Mouse (Mus musculus): ENCODE measurements around the gene Pgm5. TPM values are rescaled to one million over a fixed set of nuclear protein-coding genes. Genes with fewer than 3 reads are reported as not detected.

The Pgm5 gene
- polyA plus RNA-seq, 2 experiments: 0.08 to 0.28 TPM

DNA sequence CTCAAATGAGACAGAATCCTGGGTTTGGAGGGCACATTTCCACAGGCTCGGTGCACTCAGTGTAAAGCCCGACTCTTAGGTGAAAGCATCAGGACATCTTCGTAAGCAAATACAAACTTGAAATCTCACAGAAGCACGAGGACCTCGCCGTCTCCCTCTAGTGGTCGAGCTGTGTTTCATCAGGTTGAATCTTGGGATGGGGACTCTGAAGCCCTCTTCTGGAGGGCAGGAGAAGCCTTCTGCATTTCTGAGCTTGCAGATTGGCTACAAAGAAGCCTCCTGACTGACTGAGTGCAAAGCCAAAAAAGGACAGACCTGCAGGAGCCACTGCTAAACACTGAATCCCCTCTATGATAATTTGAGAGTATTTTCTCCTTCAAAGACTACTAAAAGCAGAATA is 227.1 kb downstream of the Pgm5 start:
- peak; percentile 29 to 40 (median 32) for DNase-seq (ENCODE audit: low read depth in 3 of 3, low spot score in 3 of 3)
- TF ChIP-seq EP300 (IDR thresholded peaks at IDR 0.05; ENCODE audit: low read depth) (no peak), CTCF (IDR thresholded peaks at IDR 0.05; ENCODE audit: low read depth) (peak; percentile 89)
- no peaks in the 10 kb centered on the region for H3K4me1 ChIP-seq (replicated peaks; ENCODE audit: control insufficient read depth in 2 of 2, insufficient read depth in 2 of 2, low read length in 1 of 2)
- no peak overlapping the region for H3K9ac ChIP-seq (replicated peaks)
- no peaks in the 10 kb centered on the region for H3K36me3 ChIP-seq (replicated peaks; ENCODE audit: control insufficient read depth, insufficient read depth, low read depth)
- no peak for ATAC-seq (ENCODE audit: insufficient read depth)
- no peak overlapping the region for H3K27ac ChIP-seq
- H3K4me3 ChIP-seq (ENCODE audit: insufficient read depth in 1 of 2, low read depth in 2 of 2, low read length in 2 of 2): no peak overlapping the region
- H3K9me3 ChIP-seq (ENCODE audit: control insufficient read depth, low read length): no peaks in the 10 kb centered on the region
- no peak overlapping the region for H3K4me2 ChIP-seq (ENCODE audit: low read depth)
- H3K27me3 ChIP-seq (ENCODE audit: control insufficient read depth, insufficient read depth, low read length): no peaks in the 10 kb centered on the region
- 3% methylated on average over 7 of the region's 7 CpGs for WGBS (ENCODE audit: insufficient replicate concordance)

Other genes starting within 250 kb of the Pgm5 start
- gene Tmem252, start 187.8 kb downstream of the Pgm5 start, polyA plus RNA-seq (2012; rRNA removed): 0.03 and 0.04 TPM in 2 replicates
- gene Tmem252, start 187.8 kb downstream of the Pgm5 start, polyA plus RNA-seq (2014; fragmentation: Nextera tagmentation; extraction: Ambion mirVana): 0.03 and 0.11 TPM in 2 replicates
- 20.2 and 41.7 TPM in 2 replicates for gene Gm10053, start 13.8 kb upstream of the Pgm5 start, polyA plus RNA-seq (2012; rRNA removed)
- gene Gm10053, start 13.8 kb upstream of the Pgm5 start, polyA plus RNA-seq (2014; fragmentation: Nextera tagmentation; extraction: Ambion mirVana): 165 and 173 TPM in 2 replicates
- gene Foxd4, start 39.3 kb upstream of the Pgm5 start, polyA plus RNA-seq (2012; rRNA removed): not detected in 2 replicates
- not detected in 2 replicates for gene Foxd4, start 39.3 kb upstream of the Pgm5 start, polyA plus RNA-seq (2014; fragmentation: Nextera tagmentation; extraction: Ambion mirVana)
- 2.6 and 5.8 TPM in 2 replicates for gene Cbwd1, start 99.8 kb upstream of the Pgm5 start, polyA plus RNA-seq (2012; rRNA removed)
- gene Cbwd1, start 99.8 kb upstream of the Pgm5 start, polyA plus RNA-seq (2014; fragmentation: Nextera tagmentation; extraction: Ambion mirVana): 9.7 and 10.6 TPM in 2 replicates
- 2.8 and 3.4 TPM in 2 replicates for gene Dock8, start 137.7 kb upstream of the Pgm5 start, polyA plus RNA-seq (2012; rRNA removed)
- 5.9 TPM in 2 replicates for gene Dock8, start 137.7 kb upstream of the Pgm5 start, polyA plus RNA-seq (2014; fragmentation: Nextera tagmentation; extraction: Ambion mirVana)